Mouse (Mus musculus): ENCODE data around the gene Kank2. TPM values are rescaled to one million over a fixed set of nuclear protein-coding genes. Genes with fewer than 3 reads are reported as not detected.

Gene Kank2
- 19.7 and 29.7 TPM in 2 replicates for polyA plus RNA-seq (2012; ENCODE audit: insufficient read depth, insufficient read length, missing spikeins)

GRCm38 (mm10) chr9:21798345-21799009, at the start of gene Kank2:
Kank2 (minus strand) TSS chr9:21798744.
- Histone ChIP-seq H3K4me3 (ENCODE audit: insufficient read depth, low read depth, low read length) (peak within 1 kb of the TSS; percentile 92), H3K27ac (replicated peaks; ENCODE audit: low read depth, low read length) (peak within 1 kb of the TSS; percentile 85), H3K4me1 (ENCODE audit: control insufficient read depth, insufficient read depth, insufficient read length, low read length) (peaks cover 12% of the 10 kb centered on the region)

DNA sequence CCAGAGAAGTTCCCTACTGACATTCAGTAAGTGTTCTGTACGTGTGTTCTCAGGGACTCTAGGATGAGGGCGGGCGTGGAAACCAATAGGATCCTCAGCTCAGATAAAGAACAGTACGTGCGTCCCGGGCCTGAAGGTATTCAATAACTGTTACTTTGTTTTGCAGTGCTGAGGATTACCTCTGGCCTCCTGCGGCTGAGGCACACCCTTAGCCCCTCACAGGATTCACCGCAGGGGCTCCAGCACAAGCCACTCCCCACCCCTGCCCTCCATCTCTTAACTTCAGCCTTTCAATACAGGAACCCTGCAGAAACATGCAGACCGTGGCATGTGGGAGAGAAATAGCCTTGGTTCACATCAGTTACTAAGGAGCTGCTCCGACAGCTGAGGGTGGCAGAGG, 49.4 kb upstream of the Kank2 start:
- H3K4me1 ChIP-seq (ENCODE audit: control insufficient read depth, insufficient read depth, insufficient read length, low read length): peaks cover 17% of the 10 kb centered on the region
- no peak overlapping the region for H3K4me3 ChIP-seq (ENCODE audit: insufficient read depth, low read depth, low read length)
- H3K27ac ChIP-seq (replicated peaks; ENCODE audit: low read depth, low read length): peak overlapping the region; percentile 96

GRCm38 (mm10) chr9:21847425-21847824, 48.9 kb upstream of the Kank2 start:
- H3K4me1 ChIP-seq (ENCODE audit: control insufficient read depth, insufficient read depth, insufficient read length, low read length): peaks cover 17% of the 10 kb centered on the region
- peak overlapping the region; percentile 56 for H3K4me3 ChIP-seq (ENCODE audit: insufficient read depth, low read depth, low read length)
- peak overlapping the region; percentile 96 for H3K27ac ChIP-seq (replicated peaks; ENCODE audit: low read depth, low read length)

- Histone ChIP-seq H3K27ac (replicated peaks; ENCODE audit: low read depth, low read length) (peak overlapping the region; percentile 96), H3K4me1 (ENCODE audit: control insufficient read depth, insufficient read depth, insufficient read length, low read length) (peaks cover 17% of the 10 kb centered on the region), H3K4me3 (ENCODE audit: insufficient read depth, low read depth, low read length) (peak overlapping the region; percentile 56)
Observed at GRCm38 (mm10) chr9:21846755-21847341, 48.3 kb upstream of the Kank2 start.

DNA sequence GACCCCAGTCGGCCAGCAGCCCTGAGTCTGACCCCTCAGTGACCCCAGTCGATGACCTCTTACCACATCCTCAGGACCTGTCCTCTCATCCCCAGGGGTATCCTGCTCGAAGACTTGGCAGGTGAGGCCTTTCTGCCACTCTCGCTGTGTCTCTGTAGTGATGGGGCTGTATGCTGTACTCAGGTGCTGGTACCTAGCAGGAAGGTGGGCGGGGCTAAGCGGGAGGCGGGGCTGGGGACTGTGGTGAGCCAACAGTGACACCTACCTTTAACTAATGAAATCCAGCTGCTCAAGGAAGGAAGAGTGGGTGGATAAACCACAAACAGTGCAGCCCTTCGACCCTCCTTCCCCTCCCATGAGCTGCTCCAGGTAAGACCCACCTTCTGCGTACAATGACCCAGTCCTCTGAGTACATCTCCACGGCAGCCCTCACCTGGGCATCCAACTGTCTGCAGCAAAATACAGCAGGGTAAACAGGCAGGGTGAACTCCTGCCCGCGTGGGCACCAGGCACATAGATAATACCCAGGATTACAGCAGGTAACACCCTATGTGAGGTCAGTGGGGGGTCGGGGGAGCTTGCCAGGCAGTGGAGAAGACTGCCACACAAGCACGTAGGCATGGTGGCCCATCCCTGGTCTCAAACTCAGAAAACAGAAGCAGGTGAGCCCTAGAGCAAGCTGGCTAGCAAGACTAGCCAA, 47.0 kb upstream of the Kank2 start:
- peaks cover 21% of the 10 kb centered on the region for H3K4me1 ChIP-seq (ENCODE audit: control insufficient read depth, insufficient read depth, insufficient read length, low read length)
- H3K4me3 ChIP-seq (ENCODE audit: insufficient read depth, low read depth, low read length): no peak overlapping the region
- H3K27ac ChIP-seq (replicated peaks; ENCODE audit: low read depth, low read length): peak overlapping the region; percentile 7

- Histone ChIP-seq H3K27ac (replicated peaks; ENCODE audit: low read depth, low read length) (no peak overlapping the region), H3K4me3 (ENCODE audit: insufficient read depth, low read depth, low read length) (no peak overlapping the region), H3K4me1 (ENCODE audit: control insufficient read depth, insufficient read depth, insufficient read length, low read length) (peaks cover 10% of the 10 kb centered on the region)
Observed at GRCm38 (mm10) chr9:21843086-21843485, 44.5 kb upstream of the Kank2 start.

DNA sequence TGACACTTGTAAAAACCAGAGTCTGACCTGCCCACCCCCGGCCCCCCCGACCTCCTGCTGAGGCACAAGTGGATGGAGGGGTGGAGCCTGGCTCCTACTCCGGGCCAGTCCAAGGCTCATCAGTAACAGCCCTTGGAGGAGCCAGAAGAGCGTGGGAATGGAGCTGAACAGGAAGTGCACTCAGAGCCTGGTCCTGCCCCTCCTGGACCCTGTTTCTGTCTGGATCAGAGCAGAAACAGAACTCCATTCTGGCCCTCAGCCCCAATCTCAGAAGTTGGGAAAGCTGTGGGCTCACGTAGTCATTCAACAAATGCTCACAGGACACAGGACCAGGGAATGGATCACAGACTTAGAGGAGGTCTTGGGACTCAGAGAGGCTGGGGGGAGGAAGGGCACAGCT, 43.8 kb upstream of the Kank2 start:
- Histone ChIP-seq H3K4me1 (ENCODE audit: control insufficient read depth, insufficient read depth, insufficient read length, low read length) (peaks cover 10% of the 10 kb centered on the region), H3K27ac (replicated peaks; ENCODE audit: low read depth, low read length) (peak overlapping the region; percentile 57), H3K4me3 (ENCODE audit: insufficient read depth, low read depth, low read length) (no peak overlapping the region)

DNA sequence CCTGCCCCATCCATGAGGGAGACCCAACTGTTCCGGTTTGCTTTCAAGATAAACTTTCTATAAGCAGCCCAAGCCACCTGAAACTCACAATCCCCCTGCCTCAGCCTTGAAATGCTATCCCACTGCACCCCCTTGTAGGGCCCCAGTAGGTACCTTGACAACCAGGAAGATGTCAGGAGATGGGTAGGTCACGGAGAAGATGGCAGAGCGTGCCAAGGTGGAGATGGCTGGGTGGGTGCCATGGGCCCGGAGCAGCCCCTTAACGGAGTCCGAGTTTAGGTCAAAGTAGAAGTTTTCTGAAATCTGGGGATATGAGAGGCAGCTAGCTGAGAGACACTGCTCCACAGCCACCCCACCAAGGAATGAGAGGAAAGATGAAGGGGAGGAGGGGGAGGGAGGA, 42.8 kb upstream of the Kank2 start:
- H3K4me3 ChIP-seq (ENCODE audit: insufficient read depth, low read depth, low read length): no peak overlapping the region
- H3K4me1 ChIP-seq (ENCODE audit: control insufficient read depth, insufficient read depth, insufficient read length, low read length): peaks cover 10% of the 10 kb centered on the region
- H3K27ac ChIP-seq (replicated peaks; ENCODE audit: low read depth, low read length): no peak overlapping the region; the same call in 1 of the 2 replicates

DNA sequence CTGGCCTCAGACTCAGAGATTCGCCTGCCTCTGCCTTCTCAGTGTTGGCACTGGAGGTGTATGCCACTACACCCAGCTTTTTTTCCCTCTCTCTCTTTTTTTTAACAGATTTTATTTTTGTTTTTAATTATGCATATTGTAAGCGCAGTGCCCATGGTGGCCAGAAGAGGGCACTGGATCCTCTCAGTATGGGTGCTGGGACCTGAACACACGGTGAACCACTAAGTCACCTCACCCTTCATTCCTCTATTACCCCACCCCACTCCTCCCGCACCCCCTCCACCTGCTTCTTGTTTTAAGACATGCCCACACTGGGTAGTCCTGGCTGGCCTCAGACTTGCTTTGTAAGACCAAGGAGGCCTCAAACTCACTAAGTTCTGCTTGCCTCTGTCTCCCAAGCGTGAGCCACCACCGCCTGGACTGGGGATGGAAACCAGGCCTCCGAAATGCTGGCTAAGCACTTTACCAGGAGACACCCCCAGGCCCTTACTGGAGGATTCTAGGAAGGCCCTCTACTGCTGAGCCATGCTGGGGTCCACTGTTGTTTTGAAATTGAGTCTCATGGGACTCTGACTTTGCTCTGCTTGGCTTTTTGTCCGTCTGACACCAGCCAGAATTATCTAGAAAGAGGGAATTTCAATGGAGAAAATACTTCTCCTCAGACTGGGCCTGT, 41.7 kb upstream of the Kank2 start:
- Histone ChIP-seq H3K4me3 (ENCODE audit: insufficient read depth, low read depth, low read length) (no peak overlapping the region), H3K27ac (replicated peaks; ENCODE audit: low read depth, low read length) (no peak overlapping the region), H3K4me1 (ENCODE audit: control insufficient read depth, insufficient read depth, insufficient read length, low read length) (peaks cover 5% of the 10 kb centered on the region)

GRCm38 (mm10) chr9:21837690-21838089, 39.1 kb upstream of the Kank2 start:
- Histone ChIP-seq H3K4me1 (ENCODE audit: control insufficient read depth, insufficient read depth, insufficient read length, low read length) (peaks cover 10% of the 10 kb centered on the region), H3K4me3 (ENCODE audit: insufficient read depth, low read depth, low read length) (0 out of 2 replicates have a peak overlapping the region, but pooled peaks have one; percentile 67), H3K27ac (replicated peaks; ENCODE audit: low read depth, low read length) (no peak overlapping the region)

GRCm38 (mm10) chr9:21835258-21835912, 36.8 kb upstream of the Kank2 start, which contains the start of gene Angptl8:
Angptl8 (plus strand) TSS chr9:21835510.
- H3K27ac ChIP-seq (replicated peaks; ENCODE audit: low read depth, low read length): peak within 1 kb of the TSS; percentile 93
- H3K4me3 ChIP-seq (ENCODE audit: insufficient read depth, low read depth, low read length): peak within 1 kb of the TSS; percentile 67
- peaks cover 9% of the 10 kb centered on the region for H3K4me1 ChIP-seq (ENCODE audit: control insufficient read depth, insufficient read depth, insufficient read length, low read length)

DNA sequence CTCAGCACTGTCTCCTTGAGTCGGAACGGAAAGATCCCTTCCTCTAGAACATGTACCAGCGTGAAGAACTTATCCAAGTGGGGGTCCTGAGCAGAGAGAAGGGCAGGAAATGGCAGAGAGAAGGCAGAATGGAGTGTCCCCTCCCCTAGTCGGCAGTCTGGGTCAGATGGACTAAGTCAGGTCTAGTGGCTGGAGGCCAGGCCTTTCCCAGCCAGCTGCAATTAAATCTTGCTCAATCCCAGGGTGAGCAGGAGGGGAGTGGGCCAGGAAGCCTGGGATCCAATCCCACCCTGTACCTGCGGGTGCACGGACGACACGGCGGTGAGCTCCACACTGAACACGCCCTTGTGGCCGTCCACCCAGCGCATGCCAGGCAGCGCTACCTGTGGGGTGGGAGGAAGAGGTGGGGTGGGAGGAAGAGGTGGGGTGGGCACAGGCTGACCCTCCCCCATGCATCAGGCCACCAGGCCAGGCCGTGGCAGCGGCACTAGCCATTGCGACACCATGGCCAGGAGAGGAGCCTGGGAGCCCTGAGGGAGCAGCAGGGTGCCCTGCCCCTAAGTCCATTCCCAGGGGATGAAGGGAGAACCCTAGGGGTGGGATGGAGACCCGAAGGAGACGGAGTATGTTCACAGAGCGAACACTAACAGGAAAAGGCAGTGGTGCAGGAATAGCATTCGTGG, 33.2 kb upstream of the Kank2 start:
- H3K27ac ChIP-seq (replicated peaks; ENCODE audit: low read depth, low read length): peak overlapping the region; percentile 78
- no peak overlapping the region for H3K4me3 ChIP-seq (ENCODE audit: insufficient read depth, low read depth, low read length)
- H3K4me1 ChIP-seq (ENCODE audit: control insufficient read depth, insufficient read depth, insufficient read length, low read length): peaks cover 9% of the 10 kb centered on the region

- Histone ChIP-seq H3K4me1 (ENCODE audit: control insufficient read depth, insufficient read depth, insufficient read length, low read length) (peaks cover 9% of the 10 kb centered on the region), H3K27ac (replicated peaks; ENCODE audit: low read depth, low read length) (peak overlapping the region; percentile 78), H3K4me3 (ENCODE audit: insufficient read depth, low read depth, low read length) (no peak overlapping the region)
Observed at GRCm38 (mm10) chr9:21830936-21831335, 32.4 kb upstream of the Kank2 start.

- Histone ChIP-seq H3K4me3 (ENCODE audit: insufficient read depth, low read depth, low read length) (no peak overlapping the region), H3K27ac (replicated peaks; ENCODE audit: low read depth, low read length) (peak overlapping the region; percentile 14; the same call in 1 of the 2 replicates), H3K4me1 (ENCODE audit: control insufficient read depth, insufficient read depth, insufficient read length, low read length) (peaks cover 9% of the 10 kb centered on the region)
Observed at GRCm38 (mm10) chr9:21830461-21830850, 31.9 kb upstream of the Kank2 start.
